Mouse (Mus musculus) E14TG2a.4 (cell line): ENCODE results near the gene Speg.
A peak's percentile ranks its signal among the peaks of the same experiment; 100 is the strongest.

Experiments
- H3K27me3 ChIP-seq: 2 replicates; pipeline ENCODE4 v1.6.1; 2014; ENCODE audit warnings: low read length, control low read depth; ENCODE audit not compliant: insufficient read depth
- H3K36me3 ChIP-seq: 2 replicates; pipeline ENCODE4 v1.6.1; 2014; ENCODE audit warnings: low read length, control low read depth; ENCODE audit not compliant: insufficient read depth
- H3K4me1 ChIP-seq: replicated peaks from 2 replicates; pipeline ENCODE4 v1.6.1; 2014; ENCODE audit warnings: low read depth, low read length, control low read depth
- H3K4me3 ChIP-seq: replicated peaks from 2 replicates; pipeline ENCODE4 v1.5.1; 2014; ENCODE audit warnings: mild to moderate bottlenecking, low read length
- H3K9me3 ChIP-seq: 2 replicates; pipeline ENCODE4 v1.6.1; 2014; ENCODE audit warnings: low read length, control low read depth
- CTCF ChIP-seq: conservative IDR thresholded peaks from 2 replicates; pipeline ENCODE4 v1.5.1; 2014; ENCODE audit warnings: low read length
- NANOG ChIP-seq: IDR thresholded peaks from 2 replicates; pipeline ENCODE4 v1.6.1; 2014; ENCODE audit warnings: borderline replicate concordance, low read length, mixed read lengths
- POU5F1 ChIP-seq: IDR thresholded peaks from 2 replicates; pipeline ENCODE4 v1.6.1; 2014; ENCODE audit warnings: low read length, borderline replicate concordance

Speg gene

GRCm38 (mm10) chr1:75384470-75385141, 9.5 kb downstream of the Speg start:
- Histone ChIP-seq H3K27me3 (peaks cover 84% of the 10 kb centered on the region), H3K9me3 (no peaks in the 10 kb centered on the region), H3K36me3 (no peaks in the 10 kb centered on the region), H3K4me3 (peak overlapping the region; percentile 41), H3K4me1 (peaks cover 77% of the 10 kb centered on the region)
- TF ChIP-seq CTCF (no peak), NANOG (no peak)

- H3K27me3 ChIP-seq: peaks cover 86% of the 10 kb centered on the region
- no peaks in the 10 kb centered on the region for H3K9me3 ChIP-seq
- H3K4me1 ChIP-seq: peaks cover 70% of the 10 kb centered on the region
- no peak for TF ChIP-seq NANOG
- TF ChIP-seq POU5F1: no peak
- TF ChIP-seq CTCF: no peak
- no peaks in the 10 kb centered on the region for H3K36me3 ChIP-seq
- H3K4me3 ChIP-seq: peak overlapping the region; percentile 41
Measured at GRCm38 (mm10) chr1:75385142-75385730, 10.1 kb downstream of the Speg start.

DNA sequence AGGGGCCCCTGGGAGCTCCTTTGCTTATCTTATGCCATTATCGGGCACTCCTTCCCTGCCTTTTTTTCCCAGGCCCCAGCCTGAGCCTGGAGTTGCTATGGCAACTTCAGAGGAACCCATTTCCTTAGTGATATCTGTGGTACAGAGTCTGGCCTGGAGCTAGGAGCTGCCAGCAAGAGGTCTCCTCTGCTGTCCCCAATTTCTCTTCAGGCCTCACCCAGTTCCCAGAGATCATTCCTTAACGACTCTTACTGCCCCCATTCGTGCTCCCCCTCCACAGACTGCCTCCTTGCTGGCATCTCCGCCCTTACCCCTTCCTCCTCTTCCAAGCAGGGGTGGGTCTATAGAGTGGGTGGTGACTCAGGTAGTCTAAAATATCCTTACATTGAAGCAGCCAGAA, 11.1 kb downstream of the Speg start:
- Histone ChIP-seq H3K4me3 (no peak overlapping the region), H3K27me3 (peaks cover 92% of the 10 kb centered on the region), H3K36me3 (no peaks in the 10 kb centered on the region), H3K4me1 (peaks cover 61% of the 10 kb centered on the region), H3K9me3 (no peaks in the 10 kb centered on the region)
- no peak for TF ChIP-seq CTCF
- TF ChIP-seq NANOG: no peak
- no peak for TF ChIP-seq POU5F1

GRCm38 (mm10) chr1:75387469-75387928, 12.4 kb downstream of the Speg start:
- peaks cover 53% of the 10 kb centered on the region for H3K4me1 ChIP-seq

DNA sequence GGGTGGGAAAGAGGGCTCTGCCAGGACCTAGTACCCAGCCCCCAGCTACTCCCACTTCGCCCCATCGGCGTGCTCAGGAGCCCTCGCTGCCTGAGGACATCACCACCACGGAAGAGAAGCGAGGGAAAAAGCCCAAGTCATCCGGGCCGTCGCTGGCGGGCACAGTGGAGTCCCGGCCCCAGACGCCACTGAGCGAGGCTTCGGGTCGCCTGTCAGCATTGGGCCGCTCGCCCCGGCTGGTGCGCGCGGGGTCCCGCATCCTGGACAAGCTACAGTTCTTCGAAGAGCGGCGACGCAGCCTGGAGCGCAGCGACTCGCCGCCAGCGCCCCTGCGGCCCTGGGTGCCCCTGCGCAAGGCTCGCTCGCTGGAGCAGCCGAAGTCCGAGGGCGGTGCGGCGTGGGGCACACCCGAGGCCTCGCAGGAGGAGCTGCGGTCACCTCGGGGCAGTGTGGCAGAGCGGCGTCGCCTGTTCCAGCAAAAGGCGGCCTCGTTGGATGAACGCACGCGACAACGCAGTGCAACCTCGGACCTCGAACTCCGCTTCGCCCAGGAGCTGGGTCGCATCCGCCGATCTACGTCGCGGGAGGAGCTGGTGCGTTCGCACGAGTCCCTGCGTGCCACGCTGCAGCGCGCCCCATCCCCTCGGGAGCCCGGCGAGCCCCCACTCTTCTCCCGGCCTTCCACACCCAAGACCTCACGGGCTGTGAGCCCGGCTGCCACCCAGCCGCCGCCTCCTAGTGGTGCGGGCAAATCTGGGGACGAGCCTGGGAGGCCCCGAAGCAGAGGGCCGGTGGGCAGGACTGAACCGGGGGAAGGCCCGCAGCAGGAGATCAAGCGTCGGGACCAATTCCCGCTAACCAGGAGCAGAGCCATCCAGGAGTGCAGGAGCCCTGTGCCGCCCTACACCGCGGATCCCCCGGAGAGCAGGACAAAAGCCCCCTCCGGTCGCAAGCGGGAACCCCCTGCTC, 13.1 kb downstream of the Speg start:
- peak overlapping the region; percentile 69 for H3K4me3 ChIP-seq
- no peaks in the 10 kb centered on the region for H3K9me3 ChIP-seq
- H3K36me3 ChIP-seq: no peaks in the 10 kb centered on the region
- peaks cover 97% of the 10 kb centered on the region for H3K27me3 ChIP-seq
- peaks cover 46% of the 10 kb centered on the region for H3K4me1 ChIP-seq
- TF ChIP-seq NANOG (no peak), POU5F1 (no peak), CTCF (no peak)

More at GRCm38 (mm10) chr1:75387469-75387928, 12.4 kb downstream of the Speg start:
- Histone ChIP-seq H3K9me3 (no peaks in the 10 kb centered on the region), H3K4me3 (peak overlapping the region; percentile 69), H3K27me3 (peaks cover 97% of the 10 kb centered on the region), H3K36me3 (no peaks in the 10 kb centered on the region)
- TF ChIP-seq CTCF: no peak
- no peak for TF ChIP-seq NANOG
- TF ChIP-seq POU5F1: no peak

- peaks cover 42% of the 10 kb centered on the region for H3K4me1 ChIP-seq
- H3K4me3 ChIP-seq: peak overlapping the region; percentile 69
- no peaks in the 10 kb centered on the region for H3K9me3 ChIP-seq
- TF ChIP-seq POU5F1 (no peak), CTCF (no peak), NANOG (no peak)
- H3K27me3 ChIP-seq: peaks cover 91% of the 10 kb centered on the region
- no peaks in the 10 kb centered on the region for H3K36me3 ChIP-seq
Measured at GRCm38 (mm10) chr1:75388898-75389515, 13.9 kb downstream of the Speg start.

- Histone ChIP-seq H3K9me3 (no peaks in the 10 kb centered on the region), H3K4me1 (peaks cover 13% of the 10 kb centered on the region), H3K4me3 (no peak overlapping the region), H3K27me3 (peaks cover 57% of the 10 kb centered on the region), H3K36me3 (no peaks in the 10 kb centered on the region)
- TF ChIP-seq CTCF: no peak
- TF ChIP-seq NANOG: no peak
- no peak for TF ChIP-seq POU5F1
Measured at GRCm38 (mm10) chr1:75393139-75393538, 18.0 kb downstream of the Speg start.

- H3K4me3 ChIP-seq: no peak overlapping the region
- H3K27me3 ChIP-seq: peaks cover 50% of the 10 kb centered on the region
- H3K9me3 ChIP-seq: no peaks in the 10 kb centered on the region
- no peak for TF ChIP-seq CTCF
- H3K4me1 ChIP-seq: peaks cover 11% of the 10 kb centered on the region
- no peaks in the 10 kb centered on the region for H3K36me3 ChIP-seq
Measured at GRCm38 (mm10) chr1:75393846-75394245, 18.7 kb downstream of the Speg start.
